Mouse (Mus musculus): ENCODE data around the gene Aldob.
"Not testable (repeated sequence)": the region's sequence is repeated elsewhere in the genome, so short reads cannot be mapped to it uniquely, and the experiment has no call there.

The Aldob gene

DNA sequence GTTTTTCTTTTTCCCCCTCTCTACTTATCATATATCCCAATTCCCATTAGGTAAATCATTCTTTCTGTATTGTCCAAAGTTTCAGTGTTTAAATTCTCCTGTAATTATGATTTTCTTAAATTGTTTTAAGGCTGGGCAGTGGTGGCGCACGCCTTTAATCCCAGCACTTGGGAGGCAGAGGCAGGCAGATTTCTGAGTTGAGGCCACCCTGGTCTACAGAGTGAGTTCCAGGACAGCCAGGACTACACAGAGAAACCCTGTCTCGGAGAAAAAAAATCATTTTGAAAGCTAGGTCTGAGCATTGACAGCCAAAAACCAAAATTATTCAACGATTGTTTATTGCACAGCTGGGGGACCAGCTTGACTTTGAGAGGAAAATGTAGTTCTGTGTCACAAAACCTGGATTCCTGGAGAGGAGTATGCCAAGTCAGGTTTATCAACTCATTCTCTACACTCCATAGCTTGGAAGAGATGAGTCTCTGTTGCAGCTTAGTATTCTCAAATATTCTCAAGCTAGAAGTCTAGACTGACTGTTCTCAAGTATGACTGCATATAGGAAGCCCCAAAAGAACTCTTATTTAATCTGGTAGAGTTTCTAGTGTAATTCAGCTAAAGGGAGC is 13.6 kb downstream of the Aldob start:
- DNase-seq (ENCODE audit: low spot score), result no peak

DNA sequence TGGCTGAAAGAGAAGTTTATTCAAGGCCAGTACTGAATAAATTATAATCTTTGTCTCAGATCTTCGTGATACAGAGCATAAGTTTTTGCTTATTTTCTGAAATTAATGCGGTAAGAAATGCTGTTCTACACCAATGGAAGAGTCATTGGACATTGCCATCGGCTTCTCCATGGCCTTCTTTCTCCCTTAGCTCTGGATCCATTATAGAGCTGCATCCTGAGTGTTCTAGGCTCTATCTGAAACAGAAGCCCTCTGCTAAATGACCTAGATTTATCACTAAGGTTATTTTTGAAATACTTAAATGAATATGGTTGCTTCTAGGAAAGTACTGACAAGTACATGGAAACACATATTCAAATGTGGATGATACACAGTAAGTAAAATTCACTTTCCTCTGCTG is 14.3 kb downstream of the Aldob start:
- no peak for DNase-seq (ENCODE audit: low spot score)

DNA sequence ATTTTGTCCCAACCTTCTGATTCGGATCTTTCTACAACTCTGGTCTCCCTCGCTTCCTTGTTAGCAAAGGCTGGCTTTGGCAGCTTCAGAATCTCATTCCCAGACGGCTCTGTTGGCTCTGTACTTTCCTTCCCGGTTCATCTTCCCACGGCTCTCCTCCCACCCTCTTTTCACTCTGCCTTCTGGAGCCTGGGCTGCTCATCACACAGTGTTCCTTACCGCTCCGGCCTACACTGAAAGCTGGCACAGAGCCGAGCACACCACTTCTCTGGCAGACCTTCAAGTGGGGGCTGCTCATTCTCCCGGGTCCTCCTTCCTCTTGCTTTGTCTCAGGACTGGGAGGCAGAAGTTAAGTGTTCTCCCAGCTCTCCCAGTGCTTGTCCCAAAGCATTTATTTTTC is 26.8 kb downstream of the Aldob start:
- no peak for DNase-seq (ENCODE audit: low spot score)

DNA sequence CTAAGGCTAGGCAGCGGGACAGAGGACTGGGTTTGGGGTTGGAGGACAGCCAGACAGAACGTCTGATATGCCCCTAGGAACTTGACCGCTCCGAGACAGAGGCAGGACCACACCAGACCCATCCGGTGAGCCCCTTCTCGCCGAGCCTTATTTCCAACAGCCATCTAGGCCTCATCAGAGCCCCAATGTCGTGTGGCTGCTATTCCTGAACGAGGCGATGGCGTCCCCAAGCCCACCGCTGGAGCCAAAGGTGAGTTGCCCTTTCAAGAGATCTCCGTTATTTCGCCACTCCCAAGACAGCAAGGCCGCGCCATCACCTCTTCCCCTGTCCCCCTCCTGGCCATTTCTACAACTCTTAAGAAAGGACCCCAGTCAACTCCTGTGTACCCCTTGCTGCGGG is 28.0 kb downstream of the Aldob start:
- no peak for DNase-seq (ENCODE audit: low spot score)

DNA sequence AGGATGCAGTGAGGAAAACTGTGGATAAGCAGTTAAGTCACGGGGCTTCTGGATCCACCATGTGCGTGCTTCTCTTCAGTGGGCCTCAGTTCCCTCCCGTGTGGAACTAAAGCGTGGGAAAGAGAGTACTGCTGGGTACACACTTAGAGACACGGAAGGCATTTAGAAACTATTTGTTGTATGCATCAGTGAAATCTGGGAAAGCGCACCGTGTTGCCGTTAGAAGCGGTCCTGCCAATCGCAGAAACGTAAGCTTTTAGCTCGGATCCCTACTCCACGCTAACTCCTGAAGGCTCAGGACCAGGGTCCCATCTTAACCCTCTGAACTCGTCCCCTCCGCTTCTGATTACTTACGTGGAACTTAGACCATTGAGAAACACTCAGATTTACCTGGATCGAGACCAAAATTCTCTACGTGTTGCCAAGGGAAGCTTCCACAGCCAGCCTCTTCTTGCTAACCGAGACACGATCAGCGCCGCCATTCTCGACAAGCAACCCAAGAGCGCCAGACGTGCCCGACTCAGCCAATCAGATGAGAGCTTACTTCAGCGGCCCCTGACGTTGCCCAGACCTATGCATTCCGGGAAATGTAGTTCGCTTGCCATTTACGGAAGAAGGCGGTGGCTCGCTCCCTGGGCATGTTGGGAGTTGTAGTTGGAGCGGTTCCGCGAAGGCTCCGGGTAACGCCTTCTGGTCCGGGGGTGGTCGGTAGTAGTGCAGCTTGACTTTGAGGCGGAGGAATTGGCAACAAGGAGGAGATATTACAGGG is 28.6 kb downstream of the Aldob start, which contains the start of the genes Mrpl50 and Zfp189:
TSS of gene Mrpl50 (minus strand) at position 522 of the 769 bp plus-strand sequence.
TSS of gene Zfp189 (plus strand) at position 605 of the 769 bp plus-strand sequence.
- DNase-seq (ENCODE audit: low spot score), result peak; percentile 96

DNA sequence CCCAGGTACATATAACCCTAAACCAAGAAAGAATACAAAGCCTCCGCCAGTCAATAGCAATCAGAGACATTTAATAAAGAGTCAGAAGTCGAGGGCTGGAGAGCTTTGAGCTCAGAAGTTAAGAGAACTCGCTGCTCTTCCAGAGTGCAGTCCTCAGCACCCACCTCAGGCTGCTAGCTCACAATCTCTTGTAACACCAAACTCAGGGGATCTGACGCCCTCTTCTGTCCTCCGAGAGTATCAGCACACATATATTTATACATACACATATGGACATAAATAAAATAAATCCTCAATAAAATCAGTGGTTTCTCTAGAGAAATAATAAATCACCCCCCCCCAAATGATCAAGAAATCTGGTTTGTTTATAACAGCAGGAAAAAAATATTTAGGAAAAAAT is 29.9 kb downstream of the Aldob start:
- DNase-seq (ENCODE audit: low spot score), result peak; percentile 15

DNA sequence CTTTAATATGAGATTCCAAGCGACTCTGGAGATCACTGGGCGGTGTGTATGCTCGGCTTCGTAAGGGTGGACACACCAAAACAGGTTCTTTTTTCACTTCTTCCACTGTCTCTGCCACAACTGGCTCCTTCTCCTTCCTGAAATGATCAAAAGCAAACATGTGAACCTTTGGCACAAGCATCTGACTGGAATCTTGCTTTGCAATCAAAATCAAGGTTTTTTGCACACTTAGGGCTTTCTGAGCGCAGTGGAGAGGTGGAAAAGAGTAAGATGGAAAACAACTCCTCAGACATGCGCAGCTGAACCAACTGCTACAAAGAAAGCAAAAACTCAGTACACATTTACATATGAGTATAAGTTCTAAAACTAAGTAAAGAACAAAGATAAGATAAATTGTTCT is 34.9 kb downstream of the Aldob start:
- no peak for DNase-seq (ENCODE audit: low spot score)

DNA sequence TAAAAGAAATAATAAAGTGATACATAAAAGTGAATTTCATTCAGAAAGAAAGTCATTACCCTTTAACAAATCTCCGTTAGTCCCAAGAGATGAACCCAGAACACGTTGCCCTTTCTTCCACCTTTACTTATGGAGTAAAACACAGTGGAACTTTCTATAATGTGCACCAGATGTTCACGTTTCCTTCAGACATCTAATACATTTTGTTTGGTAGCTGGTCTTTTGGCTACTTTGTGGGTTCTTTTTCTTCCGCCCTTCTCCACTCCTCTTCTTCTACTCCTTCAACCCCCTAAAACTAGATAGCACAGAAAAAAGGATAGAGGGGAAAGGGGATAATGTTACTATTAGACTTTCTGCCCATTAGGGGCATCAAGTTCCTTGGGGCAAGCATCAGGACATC is 36.7 kb downstream of the Aldob start:
- DNase-seq (ENCODE audit: low spot score), result no peak

DNA sequence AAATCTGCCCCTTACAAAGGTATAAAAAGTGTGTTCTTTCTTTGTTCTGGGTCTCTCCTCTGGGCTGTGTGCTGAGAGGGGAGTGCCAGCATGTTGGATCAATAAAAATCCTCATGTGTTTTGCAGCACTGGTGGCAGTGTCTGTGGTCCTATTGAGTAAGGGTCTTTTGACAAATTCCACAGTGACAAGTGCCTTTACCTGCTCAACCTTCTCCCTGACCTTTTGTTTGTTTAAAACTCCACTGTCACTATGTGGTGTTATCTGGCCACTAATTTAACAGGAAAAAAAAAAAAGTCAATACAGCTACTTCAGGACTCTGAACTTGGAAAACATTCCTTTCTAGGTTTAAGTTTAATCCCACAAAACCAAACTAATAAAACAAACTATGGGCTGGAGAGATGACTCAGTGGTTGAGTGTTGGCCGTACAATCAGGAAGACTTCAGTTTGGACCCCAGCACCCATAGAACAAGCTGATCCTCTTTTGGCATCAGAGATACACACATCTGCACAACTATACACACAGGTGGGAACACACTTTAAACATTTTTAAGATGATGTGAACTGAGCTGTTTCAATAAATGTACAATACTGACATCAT is 39.0 kb downstream of the Aldob start:
- not testable (repeated sequence) for DNase-seq (ENCODE audit: low spot score)

DNA sequence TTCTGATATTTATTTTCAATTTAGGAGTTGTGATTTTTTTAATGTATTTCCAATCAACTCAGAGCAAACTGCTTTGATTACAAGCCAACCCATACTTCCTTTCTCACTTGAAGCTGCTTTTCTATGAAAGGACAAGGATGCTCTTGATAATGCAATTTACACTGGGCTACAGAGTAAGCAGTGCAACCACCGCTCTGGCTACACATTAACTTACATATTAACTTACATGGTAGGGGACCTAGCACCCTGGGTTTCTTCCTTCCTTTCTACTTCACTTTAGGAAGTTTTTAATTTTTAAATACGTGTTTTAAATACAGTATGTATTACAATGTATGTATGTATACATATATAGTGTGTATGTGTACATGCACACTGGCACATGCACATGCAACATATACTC is 40.2 kb downstream of the Aldob start:
- no peak for DNase-seq (ENCODE audit: low spot score)

DNA sequence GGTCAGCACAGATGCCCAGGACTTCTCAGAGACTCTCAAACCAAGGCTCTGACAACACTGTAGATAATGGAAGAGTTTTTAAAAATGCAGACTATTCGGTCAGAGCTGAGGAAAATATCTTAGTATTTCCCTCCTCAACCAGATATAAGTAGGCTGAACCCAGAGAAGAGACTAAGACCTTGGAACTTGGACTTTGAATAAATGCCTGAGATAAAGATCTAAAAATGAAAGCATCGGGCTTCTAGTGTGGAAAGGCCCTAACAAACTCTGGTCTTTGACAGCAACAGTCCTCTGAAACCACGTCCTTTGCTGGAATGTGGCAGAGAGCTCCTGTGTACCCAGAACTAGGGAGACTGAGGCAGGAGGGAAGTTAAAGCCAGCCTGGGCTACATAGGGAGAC is 43.0 kb downstream of the Aldob start, which contains the start of gene Baat:
TSS of gene Baat (minus strand) at position 172 of the 400 bp plus-strand sequence.
- no peak for DNase-seq (ENCODE audit: low spot score)

DNA sequence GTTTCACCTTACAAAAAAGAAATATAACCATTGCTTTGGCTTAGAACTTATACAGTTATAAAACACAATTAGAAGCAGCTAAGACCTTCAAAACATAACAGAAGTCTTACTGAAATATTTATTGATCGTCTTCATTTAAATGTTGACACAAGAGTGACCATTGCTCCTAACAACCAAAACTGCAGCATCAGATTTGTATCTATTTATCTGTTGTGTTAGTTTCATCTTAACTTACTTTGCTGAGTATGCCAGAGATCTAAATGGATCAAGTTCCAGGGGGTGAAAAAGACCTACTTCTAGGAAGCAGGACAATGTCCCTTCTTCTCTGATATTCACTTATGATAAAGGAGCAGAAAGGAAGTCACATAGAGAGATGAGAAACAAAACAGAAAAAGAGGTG is 45.8 kb downstream of the Aldob start:
- no peak for DNase-seq (ENCODE audit: low spot score)
